Mouse (Mus musculus) right cerebral cortex, adult 18-20 months (tissue): ENCODE measurements around the gene Olfr447.

Experiments used
- DNase-seq: peaks from one replicate; pipeline ENCODE4 v3.0.0; 2022; ENCODE audit warnings: mixed read lengths

Olfr447 gene

DNA sequence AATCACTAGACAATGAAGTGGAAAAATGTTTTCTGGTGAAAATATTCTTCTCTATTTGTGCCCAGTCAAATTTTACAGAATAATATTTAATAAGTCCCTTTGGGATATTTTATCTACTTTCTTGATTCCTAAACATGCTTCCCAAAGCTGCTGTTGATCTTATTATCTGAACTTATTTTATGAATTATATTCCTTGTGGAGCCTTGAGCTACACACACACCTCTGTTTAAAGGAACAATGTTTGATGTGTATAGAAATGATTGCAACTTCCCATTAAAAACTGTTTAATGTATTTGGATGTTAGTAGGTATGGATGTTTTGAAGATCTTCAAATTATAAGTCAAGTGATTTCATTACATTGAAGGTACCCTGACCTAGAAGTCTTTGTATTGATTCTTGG is at the start of gene Olfr447:
Olfr447 (plus strand) TSS at position 301 of the 400 bp plus-strand sequence.
- no peak for DNase-seq

DNA sequence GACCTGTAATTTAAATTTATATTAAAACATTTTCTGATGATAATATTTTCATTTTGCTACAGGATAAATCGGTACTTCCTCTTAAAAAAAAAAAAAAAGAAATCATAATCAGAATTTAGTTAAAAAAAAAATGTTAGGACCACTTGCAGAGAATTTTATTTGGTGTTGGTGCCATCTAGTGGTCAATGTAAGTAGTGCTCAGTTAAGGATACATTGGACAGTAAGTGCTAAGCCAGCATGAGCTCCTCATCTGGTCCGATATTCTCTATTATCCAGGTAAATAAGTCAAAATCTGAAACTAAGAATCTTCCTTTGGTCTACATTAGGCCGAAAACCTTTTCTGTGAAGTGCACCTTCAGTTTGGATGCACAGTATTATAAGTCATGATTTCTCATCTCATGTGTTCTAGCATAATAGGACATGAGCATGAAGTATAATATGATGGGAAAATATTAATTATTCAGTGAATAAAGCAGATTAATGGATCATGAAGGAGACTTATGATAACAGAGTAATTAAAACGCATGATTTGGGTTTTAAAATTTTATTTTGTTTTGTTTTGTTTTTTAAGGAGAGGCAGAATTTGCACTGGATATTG is 48.4 kb upstream of the Olfr447 start:
- peak; percentile 35 for DNase-seq

DNA sequence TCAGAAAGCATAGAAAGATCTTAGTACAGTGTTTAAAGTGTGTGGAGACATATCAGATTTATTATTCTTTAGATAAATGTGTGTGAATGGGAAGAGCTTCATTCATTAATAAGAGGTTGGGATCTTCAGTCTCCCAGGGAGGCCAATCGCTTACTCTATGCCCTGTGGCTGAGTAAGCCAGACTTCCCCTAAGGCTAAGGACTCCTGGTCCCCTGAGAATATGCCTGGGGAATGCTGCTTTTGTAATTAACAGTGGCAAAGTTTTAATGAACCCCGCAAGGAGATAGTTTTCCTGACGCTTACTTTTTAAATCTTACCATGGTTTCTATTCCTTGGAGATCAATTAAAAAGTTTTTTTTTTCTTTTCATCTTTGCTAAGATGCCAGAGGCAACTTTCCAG is 39.0 kb upstream of the Olfr447 start:
- DNase-seq: no peak

DNA sequence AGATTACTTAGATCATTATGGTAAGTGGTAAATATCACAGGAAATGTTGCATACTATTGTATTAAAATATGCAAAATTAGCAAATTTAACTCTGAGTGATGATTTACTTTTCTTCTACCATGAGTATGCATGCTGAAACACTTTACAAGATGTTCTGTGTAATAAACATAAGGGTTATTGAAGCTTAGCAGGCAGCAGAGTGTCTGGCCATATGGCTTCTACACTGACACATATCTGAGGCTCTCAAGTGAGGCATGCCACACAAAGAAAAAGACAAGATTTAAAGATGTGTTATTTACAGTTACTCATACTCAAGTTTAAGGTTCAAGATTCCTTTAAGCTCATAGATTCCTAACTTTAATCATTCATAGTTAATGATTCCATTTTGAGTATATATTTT is 32.4 kb upstream of the Olfr447 start:
- no peak for DNase-seq

DNA sequence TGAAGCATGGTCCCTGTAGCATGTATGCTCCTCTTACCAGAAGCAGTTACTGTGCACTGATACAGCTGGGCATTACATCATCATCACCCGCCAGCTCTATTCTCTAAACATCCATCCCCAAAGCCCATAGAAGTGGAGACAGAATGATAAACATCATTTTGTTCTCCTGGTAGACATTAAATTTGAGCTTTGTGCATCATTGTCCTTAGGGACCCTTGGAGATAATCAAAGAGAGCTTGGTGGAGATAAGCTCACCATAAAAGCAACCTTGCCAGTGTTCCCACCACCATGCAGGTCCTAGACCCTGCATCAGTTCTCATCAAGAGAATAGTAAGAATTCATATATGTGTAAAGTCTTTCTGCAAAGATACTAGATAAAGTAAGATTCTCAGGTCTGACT is 18.5 kb upstream of the Olfr447 start, which contains the start of gene Olfr448:
Olfr448 (plus strand) TSS at position 301 of the 400 bp plus-strand sequence.
- DNase-seq: no peak

DNA sequence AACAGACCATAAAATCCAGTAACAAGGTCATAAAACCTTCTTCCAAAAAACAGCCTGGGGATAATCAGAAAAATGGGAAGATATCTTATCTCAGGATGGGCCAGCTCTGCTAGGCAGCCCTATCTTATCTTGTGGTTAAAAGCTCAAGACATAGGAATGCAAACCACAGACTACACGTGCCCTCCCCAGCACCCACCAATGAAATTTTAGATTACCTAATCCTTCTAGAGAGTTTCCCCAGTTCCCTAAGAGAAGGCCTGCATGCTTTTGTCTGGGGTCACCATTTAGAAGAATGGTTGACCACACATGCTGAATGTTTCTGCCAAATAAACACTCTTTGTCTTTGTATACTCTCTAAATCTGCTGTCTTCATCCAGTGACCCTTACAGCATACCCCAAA is 8.3 kb upstream of the Olfr447 start:
- no peak for DNase-seq

DNA sequence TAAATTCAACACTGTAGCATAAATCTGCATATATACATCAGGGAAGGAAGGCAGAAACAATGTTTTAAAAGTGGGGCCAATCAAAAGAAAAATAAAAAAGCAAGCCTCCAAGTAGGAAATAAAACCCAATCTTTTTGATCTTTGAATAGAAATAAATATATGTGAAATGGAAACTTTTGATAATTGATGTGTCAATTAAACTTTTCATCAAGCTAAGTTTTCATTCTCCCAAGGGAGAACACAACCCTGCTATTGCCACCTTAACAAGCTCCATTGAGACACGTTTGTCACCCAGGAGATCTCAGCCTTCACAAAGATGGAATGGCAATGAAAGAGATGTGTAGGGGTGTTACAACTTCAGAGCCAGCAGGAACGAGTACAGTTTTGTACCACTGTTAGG is 12.4 kb downstream of the Olfr447 start, which contains the start of gene Olfr446:
Olfr446 (plus strand) TSS at position 301 of the 400 bp plus-strand sequence.
- DNase-seq: no peak

DNA sequence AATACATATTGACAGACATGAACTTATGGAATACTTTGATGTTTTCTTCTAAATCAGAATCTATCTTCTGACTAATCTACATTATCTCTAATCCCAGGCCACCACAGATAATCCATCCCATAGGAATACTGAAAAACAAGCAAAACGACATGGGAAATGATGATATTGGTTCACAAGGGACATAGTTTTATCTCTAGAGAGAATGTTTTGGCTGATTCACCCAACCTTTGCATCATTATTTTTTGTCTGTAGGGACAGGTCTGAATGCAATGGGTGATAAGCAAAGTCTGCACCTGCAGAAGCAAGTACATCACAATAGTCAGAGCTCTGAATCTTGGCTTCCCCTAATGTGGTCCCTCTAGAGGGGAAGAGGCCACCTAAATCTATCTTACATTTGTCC is 40.1 kb downstream of the Olfr447 start, which contains the start of gene Olfr444:
Olfr444 (plus strand) TSS at position 301 of the 400 bp plus-strand sequence.
- DNase-seq: no peak
